Mouse (Mus musculus): ENCODE data around the gene Hexim2.

The Hexim2 gene

DNA sequence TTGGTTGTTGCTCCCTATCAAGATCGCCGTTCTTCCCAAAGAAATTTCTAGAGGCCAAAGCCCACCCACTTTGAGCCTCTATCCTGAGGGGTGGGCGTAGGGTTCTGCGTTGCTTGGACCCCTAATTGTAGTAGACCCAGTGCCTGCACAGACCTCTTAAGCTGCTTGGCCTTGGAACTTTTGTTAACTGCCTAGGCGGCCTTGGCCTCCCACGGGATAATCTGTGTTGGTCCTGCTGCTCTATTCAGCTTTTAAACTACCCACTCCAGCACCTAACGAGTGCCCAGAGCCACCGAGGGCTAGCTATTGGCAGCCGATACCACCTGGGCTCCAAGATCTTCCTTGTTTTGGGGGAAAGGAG, 19.7 kb upstream of the Hexim2 start:
- DNase-seq: no peak

DNA sequence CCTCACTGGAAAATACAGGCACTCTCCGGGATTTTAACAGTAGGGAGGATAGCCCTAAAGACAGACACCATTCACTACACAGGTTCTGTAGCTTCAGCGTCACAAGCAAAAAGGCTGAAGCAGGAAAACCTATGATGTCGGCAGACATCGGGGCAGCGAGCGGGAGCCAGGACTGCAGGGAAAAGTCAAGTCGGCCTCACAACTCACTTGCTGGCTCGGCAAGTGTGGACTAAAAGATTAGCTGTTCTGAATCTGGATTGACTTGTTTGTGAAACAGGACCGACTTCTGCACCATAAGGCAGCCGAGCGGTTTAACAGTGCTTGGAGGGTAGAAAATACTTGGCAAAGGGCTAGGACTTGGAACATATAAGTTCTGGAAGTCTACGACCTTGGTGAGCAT, 19.2 kb upstream of the Hexim2 start:
- no peak for DNase-seq

DNA sequence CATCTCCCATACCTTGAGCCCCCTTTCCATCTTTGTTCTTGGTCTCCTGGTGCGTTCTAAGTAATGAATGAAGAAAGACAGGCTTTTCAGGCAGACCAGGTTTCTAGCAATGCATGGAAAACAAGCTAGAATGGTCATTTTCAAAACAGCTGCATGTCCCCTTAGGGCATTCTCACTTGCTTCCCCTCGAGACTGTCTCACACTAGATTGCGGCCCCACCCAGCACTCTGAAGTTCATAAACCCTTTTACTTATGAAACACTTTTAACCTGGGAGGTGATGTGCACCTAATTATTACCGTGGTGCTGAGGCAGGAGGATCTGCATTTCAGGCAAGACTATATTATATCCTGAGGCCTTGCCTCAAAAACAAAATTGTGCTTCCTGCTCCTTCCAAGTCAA, 18.5 kb upstream of the Hexim2 start:
- DNase-seq: no peak

DNA sequence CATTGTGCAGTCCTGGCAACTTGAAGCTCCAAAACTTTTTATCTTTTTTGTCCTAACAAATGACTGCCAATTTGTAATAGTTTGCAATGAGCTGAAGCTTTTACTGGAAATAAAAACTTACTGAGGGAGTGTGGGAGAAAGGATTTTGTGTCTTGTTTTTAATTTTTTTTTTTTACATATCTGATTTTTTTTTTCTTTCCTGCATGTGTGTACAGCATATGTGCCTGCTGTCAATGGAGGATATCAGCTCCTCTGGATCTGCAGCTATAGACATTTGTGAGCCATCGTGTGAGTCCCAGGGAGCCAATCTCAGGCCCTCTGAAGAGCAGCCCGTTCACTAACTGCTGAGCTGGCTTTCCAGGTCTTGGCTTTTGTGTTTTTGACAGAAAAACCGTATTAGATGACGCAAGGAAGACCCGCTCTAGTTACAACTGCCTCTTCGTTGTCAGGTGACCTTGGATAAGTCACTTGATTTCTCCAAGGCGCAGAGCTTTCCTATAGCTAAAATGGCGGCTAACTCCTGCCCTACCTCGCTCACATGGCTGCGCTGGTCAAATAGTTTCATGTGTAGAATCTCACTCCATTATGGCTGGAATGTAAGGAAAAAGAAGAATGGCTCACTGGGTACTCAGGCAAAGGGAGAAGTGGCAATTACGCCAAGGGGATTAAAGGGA, 17.8 kb upstream of the Hexim2 start:
- DNase-seq: no peak

DNA sequence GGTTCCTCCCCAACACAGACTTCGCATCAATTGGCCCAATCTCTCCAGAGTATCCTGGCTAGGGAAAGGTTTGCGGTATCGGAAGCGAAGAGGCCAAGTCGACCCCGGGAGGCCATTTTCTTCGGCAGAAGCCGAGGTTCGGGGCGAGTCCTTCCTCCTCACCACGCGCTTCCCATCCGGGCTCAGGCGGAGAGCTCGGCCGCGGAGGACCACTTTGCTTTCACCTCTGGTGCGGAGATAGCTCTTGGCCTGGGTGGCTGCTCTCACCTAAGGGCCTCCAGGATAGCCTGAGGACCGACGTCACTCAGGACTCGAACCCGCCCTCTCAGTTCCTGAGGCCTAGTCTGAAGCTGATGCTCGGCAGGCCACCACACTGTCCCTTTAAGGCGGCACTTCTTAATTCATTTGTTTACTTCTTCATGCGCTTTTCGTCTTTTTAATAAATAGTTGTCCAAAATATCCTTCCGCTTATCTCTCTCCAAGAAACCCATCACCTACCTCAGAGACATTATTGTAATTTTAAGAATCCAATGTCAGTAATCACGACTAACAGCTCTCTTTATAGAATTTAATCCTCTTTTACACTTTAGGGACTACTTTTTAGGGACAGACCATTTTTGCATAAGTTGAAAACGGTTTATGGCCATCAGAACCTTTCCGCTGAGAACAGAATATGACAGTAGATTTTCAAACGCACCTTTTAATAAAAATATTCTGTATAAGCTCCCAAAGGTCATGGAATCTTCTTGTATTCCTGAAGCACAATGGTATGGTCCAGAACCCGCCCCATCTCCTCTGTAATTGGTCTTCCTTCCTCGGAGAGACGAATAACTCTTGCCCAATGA, 16.8 kb upstream of the Hexim2 start:
- DNase-seq: peak; percentile 82 to 83

DNA sequence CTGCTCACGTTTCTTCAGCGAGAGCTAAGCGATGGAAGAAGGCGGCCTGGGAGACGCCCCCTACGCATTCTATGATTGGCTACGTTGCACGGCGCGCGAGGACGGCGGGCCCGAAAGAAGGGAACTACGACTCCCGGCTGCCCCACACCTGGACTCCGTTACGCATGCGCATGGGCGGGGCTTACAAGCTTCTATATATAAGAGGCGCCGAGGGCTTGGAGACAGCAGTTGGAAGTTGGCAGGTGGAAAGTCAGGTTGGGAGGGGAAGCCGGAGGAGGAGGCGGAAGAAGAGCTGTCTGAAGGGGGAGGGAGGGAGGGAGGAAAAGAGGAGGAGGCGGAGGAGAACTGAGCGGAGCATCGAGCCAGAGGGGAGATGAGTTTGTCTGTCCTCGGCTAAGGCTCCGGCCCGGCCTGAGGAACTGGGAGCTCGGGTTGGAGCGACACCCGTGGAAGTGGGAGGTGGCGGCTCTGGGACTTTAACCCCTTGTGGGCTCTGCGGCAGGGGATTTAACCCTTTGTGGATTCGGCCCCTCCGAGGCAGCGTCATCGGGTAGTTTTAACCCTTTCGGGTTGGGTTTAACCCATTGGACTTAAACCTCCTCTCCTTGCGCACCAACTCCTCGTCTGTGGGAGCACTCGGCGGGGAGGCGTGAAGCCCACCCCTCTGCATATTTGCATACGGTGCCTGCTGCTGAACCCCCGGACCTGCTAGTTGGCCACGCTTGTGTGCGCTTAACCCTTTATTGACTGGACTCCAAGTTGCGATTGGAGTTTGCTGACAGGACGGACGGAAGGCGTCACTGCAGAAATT, 16.0 kb upstream of the Hexim2 start, which contains the start of gene Hexim1:
TSS of gene Hexim1 (plus strand) at position 224 of the 811 bp plus-strand sequence.
- DNase-seq: peak; percentile 100

DNA sequence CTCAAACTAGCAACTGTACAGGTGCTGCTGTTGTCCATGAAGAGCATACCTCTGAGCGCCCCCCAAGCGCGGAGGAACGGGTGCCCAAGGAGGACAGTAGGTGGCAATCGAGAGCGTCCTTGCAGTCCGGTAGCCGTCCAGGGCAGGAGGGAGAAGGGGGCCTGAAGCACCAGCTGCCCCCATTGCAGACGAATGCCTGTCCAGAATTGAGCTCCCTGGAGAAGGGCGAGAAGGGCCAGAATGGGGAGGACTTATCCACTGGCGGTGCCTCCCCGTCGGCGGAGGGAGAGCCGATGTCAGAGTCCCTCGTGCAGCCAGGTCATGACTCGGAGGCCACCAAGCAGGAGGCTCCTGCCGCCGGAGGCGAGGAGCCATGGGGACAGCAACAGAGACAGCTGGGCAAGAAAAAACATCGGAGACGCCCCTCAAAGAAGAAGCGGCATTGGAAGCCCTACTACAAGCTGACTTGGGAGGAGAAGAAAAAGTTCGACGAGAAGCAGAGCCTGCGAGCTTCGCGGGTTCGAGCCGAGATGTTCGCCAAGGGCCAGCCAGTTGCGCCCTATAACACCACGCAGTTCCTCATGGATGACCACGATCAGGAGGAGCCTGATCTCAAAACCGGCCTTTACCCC, 15.2 kb upstream of the Hexim2 start:
- DNase-seq: peak; percentile 83 to 86

DNA sequence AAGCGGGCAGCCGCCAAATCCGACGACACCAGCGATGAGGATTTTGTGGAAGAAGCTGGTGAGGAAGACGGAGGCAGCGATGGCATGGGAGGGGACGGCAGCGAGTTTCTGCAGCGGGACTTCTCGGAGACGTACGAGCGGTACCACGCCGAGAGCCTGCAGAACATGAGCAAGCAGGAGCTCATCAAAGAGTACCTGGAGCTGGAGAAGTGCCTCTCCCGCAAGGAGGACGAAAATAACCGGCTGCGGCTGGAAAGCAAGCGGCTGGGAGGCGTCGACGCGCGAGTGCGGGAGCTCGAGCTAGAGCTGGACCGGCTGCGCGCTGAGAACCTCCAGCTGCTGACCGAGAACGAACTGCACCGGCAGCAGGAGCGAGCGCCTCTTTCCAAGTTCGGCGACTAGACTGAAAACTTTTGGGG, 14.6 kb upstream of the Hexim2 start:
- DNase-seq: no peak

DNA sequence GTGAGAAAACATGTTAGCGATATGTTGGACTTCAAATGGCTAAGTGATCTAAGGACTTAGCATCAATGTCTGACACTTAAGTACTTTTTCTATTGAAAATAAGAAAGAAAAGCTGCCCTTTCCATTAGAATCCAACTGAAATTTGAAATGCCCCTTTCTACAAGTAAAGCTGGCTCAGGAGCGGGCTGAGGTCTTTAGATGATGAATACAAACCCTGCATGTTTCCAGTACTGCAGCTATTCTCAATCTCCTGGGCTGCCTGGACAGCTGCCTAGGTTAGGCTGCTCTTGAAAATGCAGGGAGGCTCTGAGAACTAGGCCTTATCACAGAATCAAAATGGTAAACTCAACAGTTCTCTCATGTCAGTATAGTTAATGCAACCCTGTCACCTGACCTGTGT, 13.4 kb upstream of the Hexim2 start:
- no peak for DNase-seq

DNA sequence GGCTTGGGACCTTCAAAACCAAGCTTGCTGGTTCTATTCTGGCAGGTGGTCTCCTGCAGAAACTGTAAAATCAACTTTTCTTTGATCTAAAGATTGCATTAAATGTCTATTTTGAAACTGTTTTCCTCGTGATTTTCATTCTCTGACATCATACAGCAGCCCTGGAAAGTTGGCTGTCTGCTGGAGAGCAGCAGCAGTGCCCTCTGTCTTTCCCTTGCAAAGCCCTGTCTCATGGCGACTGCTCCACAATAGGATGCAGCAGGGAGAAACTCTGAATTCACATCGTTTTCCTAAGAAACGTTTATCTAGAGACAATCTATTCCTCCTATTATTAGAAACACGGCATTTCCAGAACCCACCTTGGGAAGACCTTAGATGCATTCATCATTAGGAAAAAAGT, 12.6 kb upstream of the Hexim2 start:
- no peak for DNase-seq

DNA sequence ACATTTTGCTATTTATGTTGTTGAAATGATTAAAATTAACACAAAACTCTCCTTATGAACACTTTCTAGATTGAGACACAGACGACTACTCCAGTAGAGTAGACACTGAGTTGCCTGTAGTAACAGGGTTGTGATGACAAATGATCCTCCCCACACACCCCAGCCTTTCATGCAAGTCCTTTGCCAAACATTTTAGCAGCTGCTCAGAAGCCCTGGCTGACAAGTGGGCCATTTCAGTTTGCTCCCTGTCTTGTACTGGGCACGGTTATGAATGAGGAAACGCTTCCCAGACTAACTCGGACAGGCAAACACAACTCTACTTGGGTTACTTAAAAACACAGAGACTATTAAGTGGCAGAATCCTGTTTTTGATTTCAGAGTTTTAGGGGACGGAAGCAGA, 11.9 kb upstream of the Hexim2 start:
- no peak for DNase-seq

DNA sequence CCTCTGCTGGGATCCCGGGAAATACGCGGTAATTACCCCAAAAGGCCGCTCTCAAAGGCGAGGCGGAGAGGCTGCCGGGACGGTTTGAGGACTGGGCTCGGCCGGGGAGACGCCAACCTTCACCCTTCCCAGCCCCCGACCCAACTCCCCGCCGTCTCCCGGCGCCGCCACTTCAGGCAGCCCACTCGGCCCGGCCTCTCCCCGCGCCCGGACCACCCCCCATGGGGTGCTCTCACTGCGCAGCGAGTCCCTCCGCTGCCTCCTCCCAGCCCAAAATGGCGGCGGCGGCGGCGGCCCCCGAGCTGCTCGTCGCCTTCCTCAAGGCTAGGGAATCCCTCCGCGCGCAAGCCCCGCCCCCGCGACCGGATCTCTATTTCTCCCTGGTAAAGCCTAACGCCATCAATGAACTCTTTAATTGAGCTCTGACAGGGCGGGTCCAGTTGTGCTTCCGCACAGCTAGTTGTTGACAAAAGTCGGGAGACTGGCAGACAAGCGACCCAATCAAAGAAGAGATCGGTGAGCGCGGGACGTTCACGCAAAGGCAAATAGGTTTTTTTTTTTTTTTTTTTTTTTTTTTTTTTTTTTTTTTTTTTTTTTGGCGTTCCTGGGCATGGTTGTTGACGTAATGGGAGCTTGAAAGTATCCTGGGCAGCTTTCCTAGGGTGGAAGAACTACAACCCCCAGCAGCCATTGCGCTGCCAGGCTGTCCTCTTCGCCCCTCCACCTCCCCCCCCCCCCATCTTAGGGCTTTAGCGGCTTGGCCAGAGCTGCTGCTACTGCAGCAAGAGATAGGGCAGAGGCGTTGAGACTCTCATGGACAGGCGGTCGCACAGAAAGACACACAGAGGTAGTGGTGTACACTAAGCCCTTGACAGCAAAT, 587 bp downstream of the Hexim2 start:
- peak; percentile 100 for DNase-seq

DNA sequence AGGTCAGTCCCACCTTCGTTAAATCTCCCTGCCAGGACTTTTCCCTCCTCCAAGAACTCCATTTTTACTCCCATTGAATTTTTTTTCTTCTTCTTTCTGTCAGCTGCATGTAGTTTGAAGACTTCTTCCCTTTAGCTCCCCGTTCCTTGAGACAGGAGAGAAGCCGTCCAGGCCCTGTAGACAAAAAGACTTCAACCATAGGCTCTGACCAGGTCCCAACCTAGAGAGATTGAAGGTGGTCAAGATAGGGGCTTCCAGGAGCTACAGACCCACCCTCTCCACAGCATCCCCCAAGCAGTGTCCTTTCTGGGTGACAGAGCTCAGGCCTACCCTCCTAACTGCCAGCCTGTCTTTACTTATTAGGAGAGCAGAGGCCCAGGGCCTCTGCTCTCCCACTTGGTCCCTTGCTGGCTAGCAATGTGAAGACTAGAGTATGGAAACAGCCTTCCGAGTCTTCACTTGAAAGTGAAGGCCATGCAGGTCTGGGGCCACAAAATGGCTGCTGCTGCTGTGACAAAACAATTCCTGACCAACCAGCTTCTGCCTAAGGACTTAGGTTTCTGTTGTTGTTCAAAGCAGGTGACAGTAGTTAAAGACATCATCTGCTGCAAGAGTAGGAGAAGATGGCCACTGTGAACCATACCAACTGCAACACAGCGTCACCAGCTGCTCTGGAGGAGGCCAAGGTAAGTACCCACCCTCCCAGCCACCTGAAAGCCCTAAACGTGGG, 1.4 kb downstream of the Hexim2 start:
- no peak for DNase-seq

DNA sequence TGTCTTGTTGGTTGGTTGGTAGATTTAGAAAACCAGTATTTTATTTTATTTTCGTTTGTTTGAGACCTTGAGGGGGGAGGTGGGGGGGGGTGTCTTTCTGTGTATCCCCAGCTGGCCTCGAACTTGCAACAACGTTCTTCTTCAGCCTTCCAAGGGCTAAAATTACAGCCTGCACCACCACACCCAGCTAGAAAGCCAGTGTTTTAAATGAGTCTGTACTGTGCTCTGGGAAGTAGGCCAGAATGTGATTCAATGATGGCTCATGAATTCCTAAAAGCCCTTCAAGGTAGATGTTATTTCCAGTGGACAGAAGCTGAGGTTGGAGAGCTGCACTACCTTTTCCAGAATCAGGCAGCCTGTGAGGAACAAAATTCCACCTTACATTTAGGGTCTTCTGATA, 2.0 kb downstream of the Hexim2 start:
- no peak for DNase-seq

DNA sequence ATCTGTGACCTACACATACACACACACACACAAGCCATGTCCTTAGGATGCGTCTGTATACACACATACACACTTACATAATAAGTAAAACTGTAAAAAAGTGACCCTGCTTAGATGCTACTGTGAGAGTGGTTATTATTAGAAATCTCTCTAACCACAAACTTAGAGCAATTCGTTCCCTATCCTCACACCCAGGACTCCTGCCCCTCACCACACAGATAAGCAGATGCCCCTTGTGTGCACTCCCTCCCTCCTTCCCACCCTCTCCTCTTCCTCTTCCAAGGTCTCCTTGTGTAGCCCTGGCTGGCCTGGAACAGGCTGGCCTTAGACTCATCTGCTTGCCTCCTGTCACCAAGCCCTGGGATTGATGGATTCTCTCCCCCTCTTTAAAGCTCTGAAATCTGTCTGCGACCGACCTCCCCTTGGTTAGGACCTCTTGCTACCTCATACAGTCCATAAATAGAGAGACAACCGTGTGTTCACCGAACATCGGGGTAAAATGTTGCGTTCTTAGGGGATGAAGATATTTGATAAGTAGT, 3.9 kb downstream of the Hexim2 start:
- no peak for DNase-seq

DNA sequence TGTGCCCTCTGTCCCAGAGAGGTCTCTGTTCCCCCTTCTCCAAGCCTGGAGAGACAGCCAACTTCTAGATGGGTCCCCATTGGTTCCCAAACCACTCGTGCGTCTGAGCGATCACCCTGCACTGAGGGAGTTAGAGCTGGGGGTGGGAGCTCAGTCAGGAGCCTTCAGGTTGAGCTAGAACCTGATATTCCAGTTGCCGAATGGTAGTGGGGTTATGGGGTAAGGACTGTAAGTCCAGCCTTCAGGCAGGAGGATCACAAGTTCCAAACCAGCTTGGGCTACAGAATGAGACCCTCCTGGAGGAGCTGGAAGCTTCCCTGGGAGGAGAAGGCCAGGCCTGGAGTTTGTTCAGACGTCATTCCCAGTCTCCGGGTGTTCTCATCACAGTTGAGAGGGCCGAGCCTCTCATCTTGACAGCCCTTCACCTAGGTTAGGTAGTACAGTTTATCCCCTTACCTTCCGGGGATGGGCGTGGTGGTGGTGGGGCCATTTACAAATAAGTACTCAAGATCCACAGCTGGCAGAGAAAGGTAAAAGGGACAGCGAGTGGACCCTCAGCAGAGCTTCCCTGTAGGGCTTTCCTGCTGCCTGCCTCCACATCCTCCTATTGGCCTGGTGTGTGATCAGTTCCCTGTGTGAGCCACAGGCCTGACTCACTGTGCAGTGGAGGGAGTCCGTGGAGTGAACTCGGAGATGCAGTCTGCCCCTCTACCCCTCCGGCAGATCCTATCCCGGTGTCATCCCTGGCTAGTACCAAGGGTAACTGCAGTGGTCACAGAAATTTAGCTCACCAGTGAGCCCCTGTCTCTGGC, 7.9 kb downstream of the Hexim2 start:
- no peak for DNase-seq

DNA sequence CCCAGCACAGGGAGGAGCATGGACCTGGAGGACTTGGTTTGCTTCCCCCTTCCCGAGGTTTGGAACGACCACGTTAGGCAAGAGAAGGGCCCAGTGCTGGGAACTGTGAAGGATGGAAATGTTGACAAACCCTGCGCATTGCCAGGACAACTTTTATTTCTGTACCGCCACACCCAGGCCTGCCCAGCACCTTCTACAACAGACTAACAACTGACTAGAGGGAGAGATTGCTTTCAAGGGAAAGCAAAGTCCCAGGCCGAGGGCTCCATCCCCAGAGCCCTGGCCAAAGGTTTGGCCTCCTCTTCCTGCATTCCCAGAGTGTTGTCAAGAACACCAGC, 8.5 kb downstream of the Hexim2 start:
- DNase-seq: no peak

DNA sequence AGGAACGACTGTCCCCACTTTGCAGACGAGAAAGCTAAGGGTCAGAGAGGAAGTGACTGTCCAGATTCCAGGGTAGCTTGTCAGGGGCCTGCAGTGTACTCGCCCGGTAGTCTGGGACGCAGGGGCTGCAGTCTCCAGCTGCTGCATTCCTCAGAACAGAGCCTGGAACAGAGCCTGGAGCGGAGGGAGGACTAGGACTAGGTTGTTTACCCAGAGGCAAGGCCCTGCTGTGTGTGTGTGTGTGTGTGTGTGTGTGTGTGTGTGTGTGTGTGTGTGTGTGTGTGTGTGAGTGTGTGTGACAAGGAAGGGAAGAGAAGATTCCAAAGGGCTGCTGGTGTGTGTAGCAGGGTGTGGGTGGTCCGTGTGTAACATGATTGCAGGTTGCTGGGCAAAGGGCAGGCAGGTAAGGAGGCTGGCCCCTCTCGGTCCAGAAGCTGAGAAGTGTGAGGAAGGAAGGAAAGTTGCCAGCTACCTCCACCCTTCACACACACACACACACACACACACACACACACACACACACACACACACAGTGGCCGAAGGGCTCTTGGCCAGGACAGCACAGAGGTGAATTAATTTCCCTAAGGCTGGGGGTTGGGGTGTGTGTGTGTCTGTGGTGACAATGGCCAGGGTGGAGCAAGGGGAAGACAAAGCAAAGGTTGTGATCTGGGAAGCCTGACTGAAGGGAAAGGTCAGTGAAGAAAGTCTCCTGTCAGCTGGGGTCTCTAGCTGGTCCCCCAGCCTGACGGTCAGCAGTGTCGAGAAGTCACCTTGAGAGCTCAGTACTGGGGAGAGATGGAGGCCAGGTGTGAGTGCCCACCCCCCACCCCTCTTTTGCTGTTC, 9.1 kb downstream of the Hexim2 start:
- DNase-seq: peak in 1 of 2 experiments; percentile 8

DNA sequence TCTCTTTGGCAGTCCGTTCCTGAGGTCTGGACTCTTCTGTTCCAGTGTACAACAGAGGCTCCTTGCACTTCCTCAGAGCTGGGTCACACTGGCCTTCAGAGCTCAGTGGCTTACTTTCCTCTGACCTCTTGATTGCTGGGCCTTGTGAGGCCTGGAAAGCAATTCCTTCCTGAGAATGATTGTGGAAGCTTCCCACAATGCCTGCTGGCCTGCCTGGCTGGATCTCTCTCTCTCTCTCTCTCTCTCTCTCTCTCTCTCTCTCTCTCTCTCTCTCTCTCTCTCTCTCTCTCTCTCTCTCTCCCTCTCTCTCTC, 9.7 kb downstream of the Hexim2 start:
- peak; percentile 15 to 20 for DNase-seq

All from thymus, postnatal 36 days (tissue).